Mouse (Mus musculus): Measurements from ENCODE around the gene Phospho1. TPM values are rescaled to one million over a fixed set of nuclear protein-coding genes. Genes with fewer than 3 reads are reported as not detected.

The Phospho1 gene
- total RNA-seq, 2 experiments from 2014 or later: 15.4 TPM

- intact Hi-C loops (cut with DNase I): no loop called here
- DNase-seq (ENCODE audit: extremely low spot score in 1 of 2, low spot score in 2 of 2): no peak
Measured at GRCm38 (mm10) chr11:95809603-95810002, 14.7 kb upstream of the Phospho1 start.

DNA sequence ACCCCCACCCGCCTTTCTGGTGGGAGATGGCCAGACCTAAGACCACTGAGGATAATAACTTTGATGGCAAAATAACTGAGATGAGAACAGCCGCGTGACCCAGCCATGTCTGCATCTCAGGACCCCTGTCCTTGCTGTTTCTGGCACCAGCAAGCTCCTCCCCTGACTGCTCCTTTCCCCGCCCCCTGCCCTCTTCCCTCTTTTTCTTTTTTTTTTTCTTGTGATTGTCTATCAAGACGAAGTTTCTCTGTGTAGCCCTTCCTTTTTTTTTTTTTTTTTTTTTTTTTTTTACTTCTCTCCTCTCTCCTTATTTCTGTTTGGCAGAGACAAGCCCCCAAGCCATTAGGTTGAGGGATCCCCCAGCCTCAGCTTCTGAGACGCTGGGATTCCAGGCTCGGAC lies 13.5 kb upstream of the Phospho1 start:
- intact Hi-C loops (cut with DNase I): no loop called here
- no peak for DNase-seq (ENCODE audit: extremely low spot score in 1 of 2, low spot score in 2 of 2)

DNA sequence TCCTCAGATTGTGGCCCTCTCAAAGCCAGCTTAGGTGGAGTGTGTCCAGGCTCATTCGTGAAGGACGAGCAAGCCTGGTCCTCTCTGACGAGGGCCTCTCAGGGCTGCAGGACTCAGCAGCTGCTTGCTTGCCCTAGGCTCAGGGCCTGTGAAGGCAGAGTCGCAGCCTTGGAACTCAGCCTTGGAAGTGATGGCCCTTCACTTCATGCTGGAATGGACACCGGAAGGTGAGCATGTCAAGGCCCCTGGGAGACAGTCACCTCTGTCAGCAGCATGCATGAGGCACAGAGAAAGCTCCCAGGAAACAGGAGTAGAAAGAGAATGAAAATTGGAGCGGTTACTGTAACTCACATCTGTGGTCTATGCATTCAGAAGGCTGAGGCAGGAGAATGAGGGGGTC lies 12.6 kb upstream of the Phospho1 start:
- intact Hi-C loops (cut with DNase I): no loop called here
- no peak for DNase-seq (ENCODE audit: extremely low spot score in 1 of 2, low spot score in 2 of 2)

- intact Hi-C loops (cut with DNase I): no loop called here
- no peak for DNase-seq (ENCODE audit: extremely low spot score in 1 of 2, low spot score in 2 of 2)
Measured at GRCm38 (mm10) chr11:95812224-95812623, 12.1 kb upstream of the Phospho1 start.

DNA sequence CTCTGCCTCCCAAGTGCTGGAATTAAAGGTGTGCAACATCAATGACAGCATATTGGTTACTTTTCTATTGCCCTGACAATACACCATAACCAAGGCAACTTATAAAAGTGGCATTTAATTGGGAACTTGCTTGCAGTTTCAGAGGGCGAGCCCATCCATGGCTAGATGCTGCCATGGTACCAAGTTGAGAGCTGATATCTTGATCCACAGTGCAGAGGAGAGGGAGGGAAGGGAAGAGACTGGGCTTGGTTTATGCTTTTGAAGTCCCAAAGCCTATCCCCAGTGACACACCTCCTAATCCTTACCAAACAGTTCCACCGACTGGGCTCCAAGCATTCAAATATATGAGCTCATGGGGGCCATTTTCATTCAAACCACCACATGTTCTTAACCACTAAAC lies 10.2 kb upstream of the Phospho1 start:
- no peak for DNase-seq (ENCODE audit: extremely low spot score in 1 of 2, low spot score in 2 of 2)
- intact Hi-C loops (cut with DNase I): no loop called here

DNA sequence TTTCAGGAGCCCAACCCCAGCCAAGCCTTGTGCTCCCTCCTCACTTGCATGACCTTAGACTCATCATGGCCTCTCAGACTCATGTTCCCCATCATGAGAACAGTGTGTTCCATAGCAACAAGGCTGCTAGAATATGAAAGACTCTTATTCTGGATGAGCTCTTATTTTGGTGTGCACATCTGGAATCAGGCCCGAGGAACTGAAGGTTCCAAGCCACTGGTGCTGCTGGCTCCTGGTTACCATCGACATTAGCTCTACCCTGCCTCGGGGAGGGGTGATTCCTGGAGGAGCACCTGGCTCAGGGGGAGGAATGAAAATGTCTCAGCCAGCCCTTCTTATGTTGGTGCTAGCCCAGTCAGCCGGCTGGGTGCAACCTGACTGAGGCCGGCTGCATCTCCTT lies 9.4 kb upstream of the Phospho1 start:
- intact Hi-C loops (cut with DNase I): no loop called here
- DNase-seq (ENCODE audit: extremely low spot score in 1 of 2, low spot score in 2 of 2): no peak

- intact Hi-C loops (cut with DNase I): no loop called here
Measured at GRCm38 (mm10) chr11:95815412-95815811, 8.9 kb upstream of the Phospho1 start.

DNA sequence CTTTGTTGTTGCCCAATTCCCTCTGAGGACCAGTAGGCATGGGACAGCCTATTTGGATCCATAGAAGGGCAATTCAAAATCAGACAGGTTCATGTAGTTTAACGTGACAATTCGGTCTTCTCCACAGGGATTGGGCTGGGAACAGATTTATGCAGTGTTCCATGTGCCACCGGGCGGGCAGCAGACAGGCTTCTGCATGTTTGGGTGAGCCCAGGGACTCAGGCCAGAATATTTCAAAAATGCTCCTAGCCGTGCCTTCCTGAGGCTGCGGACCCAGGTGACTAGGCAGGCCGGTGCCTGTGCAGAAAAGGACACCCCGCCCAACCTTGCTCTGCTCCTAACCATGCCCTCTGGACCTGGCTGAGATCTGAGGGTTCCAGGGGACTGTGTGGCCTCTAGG lies 5.2 kb upstream of the Phospho1 start:
- intact Hi-C loops (cut with DNase I): no loop called here
- DNase-seq (ENCODE audit: extremely low spot score in 1 of 2, low spot score in 2 of 2): no peak

More at GRCm38 (mm10) chr11:95815412-95815811, 8.9 kb upstream of the Phospho1 start:
- no peak for DNase-seq (ENCODE audit: extremely low spot score in 1 of 2, low spot score in 2 of 2)

DNA sequence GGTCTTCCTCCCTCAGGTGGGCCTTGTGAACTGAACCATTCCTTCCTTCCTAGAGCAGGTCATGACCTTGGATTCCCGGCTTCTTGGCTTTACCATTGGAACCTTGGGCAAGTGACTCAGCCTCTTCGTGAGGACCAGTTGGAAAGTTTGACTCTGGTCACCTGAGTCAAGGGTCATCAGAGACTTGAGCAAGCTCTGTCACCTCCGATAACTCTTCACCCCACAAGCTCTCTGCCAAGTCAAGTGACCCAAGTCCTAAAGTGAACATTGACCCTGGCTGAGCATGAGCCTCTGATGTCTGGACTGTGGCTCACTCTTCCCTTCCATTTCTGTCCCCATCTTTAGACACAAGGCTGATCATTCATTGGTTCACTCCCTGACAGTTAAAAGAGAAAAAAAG lies 2.8 kb upstream of the Phospho1 start:
- intact Hi-C loops (cut with DNase I): no loop called here
- no peak for DNase-seq (ENCODE audit: extremely low spot score in 1 of 2, low spot score in 2 of 2)

DNA sequence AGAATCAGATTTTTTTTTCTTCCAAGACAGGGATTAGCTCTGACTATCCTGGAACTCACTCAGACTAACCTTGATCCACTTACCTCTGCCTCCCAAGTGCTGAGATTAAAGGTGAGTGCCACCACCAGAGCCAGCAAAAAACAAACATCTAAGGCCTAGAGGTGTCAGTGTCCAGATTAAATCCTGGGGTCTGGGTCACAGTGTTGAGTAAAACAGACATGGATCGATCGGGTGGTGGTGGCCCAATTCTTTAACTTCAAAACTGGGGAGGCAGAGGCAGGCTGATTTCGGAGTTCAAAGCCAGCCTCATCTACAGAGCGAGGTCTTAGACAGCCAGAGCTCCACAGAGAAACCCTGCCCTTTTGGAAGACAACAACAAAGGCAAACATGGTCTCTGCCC lies 1.9 kb upstream of the Phospho1 start:
- no peak for DNase-seq (ENCODE audit: extremely low spot score in 1 of 2, low spot score in 2 of 2)
- intact Hi-C loops (cut with DNase I): no loop called here

DNA sequence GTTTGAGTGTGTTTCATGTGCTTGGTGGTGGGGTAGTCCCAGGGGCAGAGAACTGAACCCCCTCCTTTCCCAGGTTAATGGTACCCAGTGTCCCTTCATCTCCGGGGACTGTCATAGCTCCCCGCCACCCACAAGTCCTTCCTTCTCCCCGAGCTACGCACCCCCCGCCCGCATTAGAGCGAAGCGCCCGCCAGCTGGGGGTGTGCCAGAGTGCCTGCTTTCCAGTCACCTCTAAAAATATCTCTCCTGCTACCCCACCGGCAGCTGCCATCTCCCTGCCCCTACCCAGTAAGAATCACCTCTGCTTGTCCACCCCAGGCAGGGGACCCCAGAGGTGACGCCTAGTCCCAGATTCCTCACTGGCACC lies 561 bp downstream of the Phospho1 start:
- DNase-seq (ENCODE audit: extremely low spot score in 1 of 2, low spot score in 2 of 2): peak in 1 of 2 experiments; percentile 78
- intact Hi-C loops (cut with DNase I): loop anchor here (2.0 to 5.0 kb wide), 4 partner anchors 37 to 138 kb away; no protein-coding TSS in a partner anchor

DNA sequence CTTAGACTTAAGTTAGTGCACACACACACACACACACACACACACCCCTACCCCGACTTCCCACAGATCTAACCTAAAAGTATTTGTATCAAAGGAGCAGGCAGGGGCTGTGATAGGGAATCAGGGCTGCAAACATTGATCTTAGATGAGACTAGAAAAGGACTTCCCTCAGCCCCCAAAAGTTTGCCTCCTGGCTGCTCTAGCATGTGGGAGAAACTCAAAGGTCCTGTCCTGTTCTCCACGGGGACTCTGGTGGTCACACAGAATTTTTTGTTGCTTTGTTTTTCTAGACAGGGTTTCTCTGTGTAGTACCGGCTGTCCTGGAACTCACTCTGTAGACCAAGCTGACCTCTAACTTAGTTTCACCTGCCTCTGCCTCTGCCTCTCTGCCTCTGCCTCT lies 1.3 kb downstream of the Phospho1 start:
- intact Hi-C loops (cut with DNase I): loop anchor here (2.0 to 5.0 kb wide), 4 partner anchors 37 to 138 kb away; no protein-coding TSS in a partner anchor
- no peak for DNase-seq (ENCODE audit: extremely low spot score in 1 of 2, low spot score in 2 of 2)

- no peak for DNase-seq (ENCODE audit: extremely low spot score in 1 of 2, low spot score in 2 of 2)
- intact Hi-C loops (cut with DNase I): loop anchor here (5.0 kb wide), 3 partner anchors 36 to 139 kb away; no protein-coding TSS in a partner anchor
Measured at GRCm38 (mm10) chr11:95826317-95827167, 2.2 kb downstream of the Phospho1 start.

GRCm38 (mm10) chr11:95827168-95827447 lies 2.8 kb downstream of the Phospho1 start:
- intact Hi-C loops (cut with DNase I): loop anchor here (5.0 kb wide), 3 partner anchors 35 to 140 kb away; no protein-coding TSS in a partner anchor

GRCm38 (mm10) chr11:95827464-95828085 lies 3.3 kb downstream of the Phospho1 start:
- intact Hi-C loops (cut with DNase I): loop anchor here (5.0 kb wide), 3 partner anchors 35 to 140 kb away; no protein-coding TSS in a partner anchor
- DNase-seq (ENCODE audit: extremely low spot score in 1 of 2, low spot score in 2 of 2): peak in 1 of 2 experiments; percentile 64

More at GRCm38 (mm10) chr11:95827168-95827447, 2.8 kb downstream of the Phospho1 start:
- DNase-seq (ENCODE audit: extremely low spot score in 1 of 2, low spot score in 2 of 2): no peak

DNA sequence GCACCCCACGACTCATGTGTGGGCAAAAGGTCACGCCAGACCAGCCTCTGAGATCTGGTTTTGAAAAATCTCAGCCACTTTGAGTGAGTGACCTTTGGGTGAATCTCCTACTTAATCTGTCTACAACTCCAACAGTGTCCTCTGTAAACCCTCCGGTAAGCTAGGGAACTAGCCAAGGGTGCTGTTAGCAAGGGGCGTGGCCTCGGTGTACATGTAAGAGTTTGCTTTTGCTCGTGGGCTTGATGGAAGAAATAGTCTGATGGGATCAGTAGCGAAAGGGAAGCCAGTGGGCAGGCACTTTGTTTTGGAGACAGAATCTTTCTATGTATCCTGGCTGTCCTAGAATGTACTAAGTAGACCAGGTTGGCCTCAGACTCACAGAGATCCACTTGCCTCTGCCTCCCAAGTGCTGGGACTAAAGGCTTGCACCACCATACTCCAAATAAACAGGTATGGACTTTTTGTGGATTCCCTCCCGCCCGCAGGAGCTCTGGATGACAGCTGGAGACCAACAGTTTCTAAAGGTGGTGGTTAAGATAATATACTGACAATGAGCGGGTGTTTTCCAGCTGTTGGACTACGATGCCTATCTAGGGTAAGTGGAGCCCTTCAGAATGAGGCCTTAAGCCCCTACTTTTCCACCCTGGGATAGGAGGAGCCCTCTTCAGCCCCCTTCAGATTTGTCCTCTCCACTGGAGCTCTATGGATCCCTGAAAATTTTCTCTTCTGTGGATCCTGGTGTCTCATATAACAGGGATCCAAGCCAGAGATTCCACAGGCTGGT lies 4.1 kb downstream of the Phospho1 start:
- intact Hi-C loops (cut with DNase I): loop anchor here (5.0 kb wide), 3 partner anchors 34 to 141 kb away; no protein-coding TSS in a partner anchor

DNA sequence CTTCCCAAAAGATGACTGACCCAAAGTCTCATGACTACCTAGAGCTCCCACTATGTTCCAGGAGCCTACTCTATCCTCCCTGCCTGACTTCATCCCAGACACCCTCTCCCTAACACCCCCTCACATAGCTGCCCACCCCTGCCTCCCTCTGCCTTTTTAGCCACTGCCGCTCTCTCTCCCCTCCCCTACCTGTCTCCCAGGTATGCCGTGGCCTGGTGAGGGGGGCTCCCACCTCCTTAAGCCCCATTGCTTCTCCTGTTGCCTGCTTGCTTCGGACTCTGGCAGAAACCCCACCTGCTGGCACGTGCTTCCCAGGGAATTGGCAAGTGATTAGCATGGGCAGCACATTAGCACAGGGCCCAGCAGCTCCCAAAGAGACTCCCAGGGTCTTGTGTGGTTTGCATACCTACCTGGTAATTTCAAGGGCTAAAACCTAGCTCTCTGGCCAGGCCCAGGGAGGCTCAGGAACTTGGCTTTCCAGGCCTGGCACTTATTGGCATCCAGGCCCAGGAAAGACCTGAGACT lies 5.3 kb downstream of the Phospho1 start:
- intact Hi-C loops (cut with DNase I): loop anchor here (5.0 kb wide), 3 partner anchors 33 to 142 kb away; no protein-coding TSS in a partner anchor
- no peak for DNase-seq (ENCODE audit: extremely low spot score in 1 of 2, low spot score in 2 of 2)

More for the DNA sequence above, 4.1 kb downstream of the Phospho1 start:
- no peak for DNase-seq (ENCODE audit: extremely low spot score in 1 of 2, low spot score in 2 of 2)

GRCm38 (mm10) chr11:95830411-95831275 lies 6.3 kb downstream of the Phospho1 start:
- intact Hi-C loops (cut with DNase I): no loop called here
- peak in 1 of 2 experiments; percentile 41 for DNase-seq (ENCODE audit: extremely low spot score in 1 of 2, low spot score in 2 of 2)
